Mouse (Mus musculus): ENCODE measurements at regions not wholly inside any gene's neighbourhood (a gene's known extent, or its start where the extent isn't known, plus 50 kb on each side); places are given as distances from the start of the nearest gene placed in this dataset.

GRCm38 (mm10) chr1:61310063-61310760, 328.4 kb upstream of the Pard3b start:
- Histone ChIP-seq H3K36me3 (no peaks in the 10 kb centered on the region), H3K9ac (no peak overlapping the region), H3K9me3 (no peaks in the 10 kb centered on the region), H3K4me1 (replicated peaks) (0 out of 2 replicates have a peak, but pooled peaks cover 4% of the 10 kb centered on the region), H3K27ac (replicated peaks) (no peak overlapping the region), H3K4me2 (no peak overlapping the region), H3K4me3 (no peak overlapping the region), H3K27me3 (no peaks in the 10 kb centered on the region)
- ATAC-seq (ENCODE audit: low FRiP score, low read depth), result peak; percentile 54; the same call in 1 of the 2 replicates
- WGBS, result 65% methylated on average over 3 of the region's 3 CpGs

- no peak overlapping the region for H3K9ac ChIP-seq
- no peak overlapping the region for H3K4me3 ChIP-seq
- no peak overlapping the region for H3K4me2 ChIP-seq
- H3K27me3 ChIP-seq, result no peaks in the 10 kb centered on the region
- 66% methylated on average over 2 of the region's 2 CpGs for WGBS
- no peak overlapping the region for H3K27ac ChIP-seq (replicated peaks)
- 0 out of 2 replicates have a peak, but pooled peaks cover 4% of the 10 kb centered on the region for H3K4me1 ChIP-seq (replicated peaks)
- no peaks in the 10 kb centered on the region for H3K36me3 ChIP-seq
- ATAC-seq (ENCODE audit: low FRiP score, low read depth), result no peak
- H3K9me3 ChIP-seq, result no peaks in the 10 kb centered on the region
Measured at GRCm38 (mm10) chr1:61310761-61311090, 327.9 kb upstream of the Pard3b start.

DNA sequence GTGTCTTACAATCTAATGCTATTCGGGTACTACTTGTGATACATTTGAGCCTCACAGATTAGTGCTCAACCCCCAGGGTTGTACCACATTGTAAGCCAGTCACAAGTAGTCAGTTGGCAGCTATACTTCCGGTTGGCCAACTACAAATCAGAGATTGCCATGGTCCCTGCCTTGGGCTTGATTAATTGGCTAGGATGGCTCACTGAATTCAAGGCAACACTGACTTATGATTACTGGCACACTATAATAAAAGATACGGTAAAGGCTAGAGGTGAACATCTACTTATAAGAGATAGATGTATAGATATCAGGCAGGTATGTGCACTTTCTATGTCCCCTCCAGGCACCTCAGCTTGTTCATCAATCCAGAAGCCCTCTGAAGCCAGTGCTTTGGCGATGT, 325.4 kb upstream of the Pard3b start:
- H3K36me3 ChIP-seq, result no peaks in the 10 kb centered on the region
- H3K27ac ChIP-seq (replicated peaks), result no peak overlapping the region
- H3K27me3 ChIP-seq, result no peaks in the 10 kb centered on the region
- H3K9me3 ChIP-seq, result no peaks in the 10 kb centered on the region
- no peak overlapping the region for H3K4me2 ChIP-seq
- no peak for ATAC-seq (ENCODE audit: low FRiP score, low read depth)
- 85% methylated on average over 4 of the region's 4 CpGs for WGBS
- H3K4me3 ChIP-seq, result no peak overlapping the region
- no peaks in the 10 kb centered on the region for H3K4me1 ChIP-seq (replicated peaks)
- no peak overlapping the region for H3K9ac ChIP-seq

- no peaks in the 10 kb centered on the region for H3K27me3 ChIP-seq
- no peak for ATAC-seq (ENCODE audit: low FRiP score, low read depth)
- H3K4me3 ChIP-seq, result no peak overlapping the region
Measured at GRCm38 (mm10) chr1:61316261-61316660, 322.4 kb upstream of the Pard3b start.

GRCm38 (mm10) chr1:61316736-61317135, 321.9 kb upstream of the Pard3b start:
- Histone ChIP-seq H3K4me1 (replicated peaks) (no peaks in the 10 kb centered on the region), H3K36me3 (no peaks in the 10 kb centered on the region), H3K4me2 (no peak overlapping the region), H3K9ac (no peak overlapping the region), H3K27me3 (no peaks in the 10 kb centered on the region), H3K9me3 (no peaks in the 10 kb centered on the region), H3K4me3 (no peak overlapping the region), H3K27ac (replicated peaks) (no peak overlapping the region)
- 75% methylated on average over 2 of the region's 2 CpGs for WGBS
- no peak for ATAC-seq (ENCODE audit: low FRiP score, low read depth)

More at GRCm38 (mm10) chr1:61316261-61316660, 322.4 kb upstream of the Pard3b start:
- Histone ChIP-seq H3K4me1 (replicated peaks) (no peaks in the 10 kb centered on the region), H3K9ac (no peak overlapping the region), H3K36me3 (no peaks in the 10 kb centered on the region), H3K4me2 (no peak overlapping the region), H3K27ac (replicated peaks) (no peak overlapping the region), H3K9me3 (no peaks in the 10 kb centered on the region)
- WGBS, result 69% methylated on average over 4 of the region's 4 CpGs

DNA sequence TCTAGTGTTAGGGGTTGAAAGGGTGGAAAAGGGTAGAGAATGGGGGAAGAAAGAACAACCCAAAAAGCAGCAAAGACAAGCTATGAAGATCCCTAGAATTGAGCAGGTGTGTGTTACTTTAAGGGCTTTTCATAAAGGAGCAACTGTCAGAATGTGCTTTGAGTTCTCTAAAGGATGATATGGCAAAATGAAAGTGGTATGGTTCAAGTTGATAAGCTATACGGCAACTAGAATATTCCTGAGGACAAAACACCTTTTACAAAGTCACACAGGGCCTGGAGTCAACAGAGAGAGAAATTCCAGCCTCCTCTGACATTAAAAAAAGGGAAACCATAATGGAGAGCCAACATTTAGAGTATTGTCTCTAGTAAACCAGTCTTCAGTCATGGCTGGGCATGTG, 320.6 kb upstream of the Pard3b start:
- Histone ChIP-seq H3K4me2 (no peak overlapping the region), H3K27ac (replicated peaks) (no peak overlapping the region), H3K27me3 (no peaks in the 10 kb centered on the region), H3K4me1 (replicated peaks) (no peaks in the 10 kb centered on the region), H3K9ac (no peak overlapping the region), H3K4me3 (no peak overlapping the region), H3K36me3 (no peaks in the 10 kb centered on the region), H3K9me3 (no peaks in the 10 kb centered on the region)
- WGBS, result 95% methylated on average over 1 of the region's 1 CpGs
- no peak for ATAC-seq (ENCODE audit: low FRiP score, low read depth)

DNA sequence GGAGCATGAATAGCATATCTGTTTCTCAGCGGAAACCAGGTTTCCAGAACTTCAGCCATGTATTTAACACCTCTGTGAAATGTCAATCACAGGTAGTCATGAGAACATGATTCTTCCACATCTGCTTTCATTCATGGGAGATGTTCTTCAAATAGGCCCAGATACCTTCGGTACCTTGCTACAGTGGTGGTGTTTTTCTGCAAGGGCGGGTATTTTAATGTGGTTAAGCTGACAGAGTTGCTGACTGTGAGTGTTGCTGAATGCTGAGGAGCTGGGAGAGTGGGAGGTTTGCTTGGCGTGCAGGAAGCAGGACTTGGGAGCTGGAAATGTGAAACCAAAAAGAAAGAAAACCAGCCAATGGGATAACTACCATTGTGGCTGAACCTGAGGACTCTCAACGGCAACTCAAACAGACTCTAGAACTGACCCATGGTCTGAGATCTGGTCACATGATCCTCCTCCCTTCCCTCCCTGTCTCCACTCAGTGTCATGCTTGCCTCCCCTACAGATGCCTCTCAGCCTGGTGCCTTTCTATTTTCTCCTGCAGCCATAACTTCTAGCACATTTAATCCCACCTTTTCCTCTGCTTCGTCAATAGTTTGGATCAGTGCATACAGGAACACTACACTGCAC, 317.0 kb upstream of the Pard3b start:
- ATAC-seq (ENCODE audit: low FRiP score, low read depth), result no peak

GRCm38 (mm10) chr1:61331456-61331855, 307.2 kb upstream of the Pard3b start:
- Histone ChIP-seq H3K9me3 (no peaks in the 10 kb centered on the region), H3K4me1 (replicated peaks) (no peaks in the 10 kb centered on the region), H3K4me3 (no peak overlapping the region), H3K27me3 (no peaks in the 10 kb centered on the region), H3K36me3 (no peaks in the 10 kb centered on the region), H3K9ac (no peak overlapping the region), H3K27ac (replicated peaks) (no peak overlapping the region), H3K4me2 (no peak overlapping the region)
- 86% methylated on average over 2 of the region's 2 CpGs for WGBS
- no peak for ATAC-seq (ENCODE audit: low FRiP score, low read depth)

More for the DNA sequence above, 317.0 kb upstream of the Pard3b start:
- Histone ChIP-seq H3K4me2 (no peak overlapping the region), H3K27ac (replicated peaks) (no peak overlapping the region), H3K27me3 (no peaks in the 10 kb centered on the region), H3K9ac (no peak overlapping the region), H3K4me3 (no peak overlapping the region), H3K36me3 (no peaks in the 10 kb centered on the region), H3K4me1 (replicated peaks) (no peaks in the 10 kb centered on the region), H3K9me3 (no peaks in the 10 kb centered on the region)
- 86% methylated on average over 6 of the region's 6 CpGs for WGBS

GRCm38 (mm10) chr1:61331906-61332305, 306.7 kb upstream of the Pard3b start:
- Histone ChIP-seq H3K9me3 (no peaks in the 10 kb centered on the region), H3K9ac (no peak overlapping the region), H3K4me3 (no peak overlapping the region), H3K4me1 (replicated peaks) (no peaks in the 10 kb centered on the region), H3K36me3 (no peaks in the 10 kb centered on the region), H3K27ac (replicated peaks) (no peak overlapping the region), H3K27me3 (no peaks in the 10 kb centered on the region), H3K4me2 (no peak overlapping the region)
- no peak for ATAC-seq (ENCODE audit: low FRiP score, low read depth)
- WGBS, result 71% methylated on average over 3 of the region's 3 CpGs

- no peaks in the 10 kb centered on the region for H3K36me3 ChIP-seq
- H3K27me3 ChIP-seq, result no peaks in the 10 kb centered on the region
- H3K4me3 ChIP-seq, result no peak overlapping the region
- no peaks in the 10 kb centered on the region for H3K4me1 ChIP-seq (replicated peaks)
- WGBS, result 66% methylated on average over 2 of the region's 2 CpGs
- ATAC-seq (ENCODE audit: low FRiP score, low read depth), result no peak
- H3K9ac ChIP-seq, result no peak overlapping the region
- H3K27ac ChIP-seq (replicated peaks), result no peak overlapping the region
- H3K9me3 ChIP-seq, result no peaks in the 10 kb centered on the region
- no peak overlapping the region for H3K4me2 ChIP-seq
Measured at GRCm38 (mm10) chr1:61336367-61336766, 302.3 kb upstream of the Pard3b start.

- Histone ChIP-seq H3K4me3 (no peak overlapping the region), H3K4me1 (replicated peaks) (no peaks in the 10 kb centered on the region), H3K27ac (replicated peaks) (no peak overlapping the region), H3K36me3 (no peaks in the 10 kb centered on the region), H3K4me2 (no peak overlapping the region), H3K9ac (no peak overlapping the region), H3K9me3 (no peaks in the 10 kb centered on the region), H3K27me3 (no peaks in the 10 kb centered on the region)
- WGBS, result 91% methylated on average over 1 of the region's 1 CpGs
- ATAC-seq (ENCODE audit: low FRiP score, low read depth), result no peak
Measured at GRCm38 (mm10) chr1:61352921-61353320, 285.7 kb upstream of the Pard3b start.

DNA sequence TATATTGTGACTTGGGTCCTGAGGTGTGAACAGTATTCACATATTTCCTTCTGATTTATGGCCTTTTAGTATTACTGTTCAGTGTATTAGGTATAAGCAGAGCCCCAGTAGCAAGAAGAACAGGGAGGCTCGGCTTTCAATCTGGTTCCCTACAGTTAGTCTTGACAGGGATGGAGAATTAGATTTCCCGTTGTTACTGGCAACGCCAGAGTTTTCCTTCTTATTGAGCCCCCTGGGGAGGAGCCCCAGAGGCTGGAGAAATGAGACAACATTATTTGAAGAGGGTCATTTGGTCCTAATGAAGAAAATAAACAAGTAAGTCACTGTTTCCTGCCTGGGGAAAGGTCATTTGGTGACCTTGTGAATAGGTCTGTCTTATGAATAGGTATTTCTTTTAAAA, 285.1 kb upstream of the Pard3b start:
- WGBS, result 13% methylated on average over 3 of the region's 3 CpGs
- Histone ChIP-seq H3K27ac (replicated peaks) (no peak overlapping the region), H3K9ac (no peak overlapping the region)

GRCm38 (mm10) chr1:61355241-61355640, 283.4 kb upstream of the Pard3b start:
- Histone ChIP-seq H3K9ac (no peak overlapping the region), H3K4me3 (no peak overlapping the region), H3K27me3 (no peaks in the 10 kb centered on the region), H3K9me3 (no peaks in the 10 kb centered on the region), H3K36me3 (no peaks in the 10 kb centered on the region), H3K27ac (replicated peaks) (no peak overlapping the region), H3K4me2 (no peak overlapping the region), H3K4me1 (replicated peaks) (peaks cover 16% of the 10 kb centered on the region)
- ATAC-seq (ENCODE audit: low FRiP score, low read depth), result no peak
- 83% methylated on average over 5 of the region's 5 CpGs for WGBS

More for the DNA sequence above, 285.1 kb upstream of the Pard3b start:
- no peak for ATAC-seq (ENCODE audit: low FRiP score, low read depth)
- Histone ChIP-seq H3K36me3 (no peaks in the 10 kb centered on the region), H3K4me3 (no peak overlapping the region), H3K9me3 (no peaks in the 10 kb centered on the region), H3K4me2 (no peak overlapping the region), H3K4me1 (replicated peaks) (peaks cover 2% of the 10 kb centered on the region; the same call in 1 of the 2 replicates), H3K27me3 (no peaks in the 10 kb centered on the region)

All from hindbrain, embryonic 15.5 days (tissue).